Mouse (Mus musculus): Measurements from ENCODE around the gene Grm8. TPM values are rescaled to one million over a fixed set of nuclear protein-coding genes. Genes with fewer than 3 reads are reported as not detected.
A peak's percentile ranks its signal among the peaks of the same experiment; 100 is the strongest.

Grm8 gene
- polyA plus RNA-seq, 1 experiment from 2014 or later = 2.0 TPM

- Histone ChIP-seq H3K4me3 (no peak overlapping the region), H3K27ac (no peak overlapping the region), H3K4me2 (replicated peaks) (no peak overlapping the region), H3K4me1 (no peaks in the 10 kb centered on the region), H3K36me3 (no peaks in the 10 kb centered on the region), H3K27me3 (no peaks in the 10 kb centered on the region), H3K9ac (no peak overlapping the region), H3K9me3 (no peaks in the 10 kb centered on the region)
- ATAC-seq (ENCODE audit: insufficient number of reproducible peaks, insufficient read depth, low FRiP score, low TSS enrichment) = no peak
- whole genome bisulfite sequencing = 71% methylated on average over 1 of the region's 1 CpGs
Observed at GRCm38 (mm10) chr6:28017653-28018052, 117.3 kb downstream of the Grm8 start.

- no peak overlapping the region for H3K9ac ChIP-seq
- H3K4me3 ChIP-seq = no peak overlapping the region
- 83% methylated on average over 3 of the region's 3 CpGs for WGBS
- H3K27me3 ChIP-seq = no peaks in the 10 kb centered on the region
- no peak overlapping the region for H3K4me2 ChIP-seq (replicated peaks)
- no peaks in the 10 kb centered on the region for H3K36me3 ChIP-seq
- H3K9me3 ChIP-seq = no peaks in the 10 kb centered on the region
- ATAC-seq (ENCODE audit: insufficient number of reproducible peaks, insufficient read depth, low FRiP score, low TSS enrichment) = no peak
- no peaks in the 10 kb centered on the region for H3K4me1 ChIP-seq
- no peak overlapping the region for H3K27ac ChIP-seq
Observed at GRCm38 (mm10) chr6:28007001-28007400, 128.0 kb downstream of the Grm8 start.

DNA sequence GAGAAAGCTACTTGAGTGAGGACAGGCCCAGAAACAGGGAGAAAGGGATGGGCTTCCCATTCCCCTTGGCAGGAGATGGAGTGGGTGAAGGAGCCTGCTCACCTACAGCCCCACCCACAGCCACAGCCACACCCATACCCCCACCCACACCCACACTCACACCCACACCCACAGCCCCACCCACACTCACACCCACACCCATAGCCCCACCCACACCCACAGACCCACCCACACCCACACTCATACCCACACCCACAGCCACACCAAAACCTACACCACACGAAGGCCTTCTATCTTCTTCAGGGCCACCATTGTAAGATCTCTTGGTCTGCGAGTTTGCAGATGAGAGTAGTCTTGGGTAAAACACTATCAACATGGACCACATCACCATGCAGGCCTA lies 137.7 kb downstream of the Grm8 start:
- whole genome bisulfite sequencing = 94% methylated on average over 2 of the region's 2 CpGs

GRCm38 (mm10) chr6:27991241-27991640 lies 143.7 kb downstream of the Grm8 start:
- H3K9ac ChIP-seq = no peak overlapping the region
- 61% methylated on average over 4 of the region's 4 CpGs for WGBS
- ATAC-seq (ENCODE audit: insufficient number of reproducible peaks, insufficient read depth, low FRiP score, low TSS enrichment) = no peak
- no peaks in the 10 kb centered on the region for H3K4me1 ChIP-seq
- H3K27me3 ChIP-seq = no peaks in the 10 kb centered on the region
- no peak overlapping the region for H3K4me3 ChIP-seq
- H3K4me2 ChIP-seq (replicated peaks) = no peak overlapping the region
- H3K9me3 ChIP-seq = no peaks in the 10 kb centered on the region
- no peaks in the 10 kb centered on the region for H3K36me3 ChIP-seq
- no peak overlapping the region for H3K27ac ChIP-seq

More for the DNA sequence above, 137.7 kb downstream of the Grm8 start:
- H3K27ac ChIP-seq = no peak overlapping the region
- H3K9me3 ChIP-seq = no peaks in the 10 kb centered on the region
- no peaks in the 10 kb centered on the region for H3K27me3 ChIP-seq
- no peak overlapping the region for H3K4me3 ChIP-seq
- ATAC-seq (ENCODE audit: insufficient number of reproducible peaks, insufficient read depth, low FRiP score, low TSS enrichment) = 0 out of 2 replicates have a peak, but pooled peaks have one; percentile 22
- H3K36me3 ChIP-seq = no peaks in the 10 kb centered on the region
- H3K9ac ChIP-seq = no peak overlapping the region
- H3K4me1 ChIP-seq = no peaks in the 10 kb centered on the region
- H3K4me2 ChIP-seq (replicated peaks) = no peak overlapping the region

GRCm38 (mm10) chr6:27982598-27982997 lies 152.4 kb downstream of the Grm8 start:
- no peak overlapping the region for H3K4me2 ChIP-seq (replicated peaks)
- H3K27me3 ChIP-seq = no peaks in the 10 kb centered on the region
- no peak for ATAC-seq (ENCODE audit: insufficient number of reproducible peaks, insufficient read depth, low FRiP score, low TSS enrichment)
- no peak overlapping the region for H3K27ac ChIP-seq
- H3K9ac ChIP-seq = no peak overlapping the region
- H3K36me3 ChIP-seq = no peaks in the 10 kb centered on the region
- 83% methylated on average over 3 of the region's 3 CpGs for WGBS
- H3K9me3 ChIP-seq = no peaks in the 10 kb centered on the region
- H3K4me3 ChIP-seq = no peak overlapping the region
- no peaks in the 10 kb centered on the region for H3K4me1 ChIP-seq

DNA sequence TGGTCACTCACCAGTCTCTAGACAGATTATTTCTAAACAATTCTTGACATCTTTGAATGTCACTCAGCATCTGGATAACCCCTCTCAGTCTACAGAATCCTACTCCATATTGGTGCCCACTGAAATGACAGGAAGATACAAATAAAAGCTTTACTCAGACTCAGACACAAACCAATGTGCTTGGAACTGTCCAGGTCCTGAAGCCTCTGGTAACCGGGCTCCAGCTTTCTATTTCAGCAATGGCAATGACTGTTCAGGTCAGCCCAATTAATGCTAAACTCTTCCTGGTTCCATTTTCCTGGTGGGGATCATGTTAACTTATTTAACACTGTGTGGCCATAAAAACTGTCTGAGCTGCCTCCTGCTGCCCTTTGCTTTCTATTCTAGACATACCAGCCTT lies 153.0 kb downstream of the Grm8 start:
- no peak for ATAC-seq (ENCODE audit: insufficient number of reproducible peaks, insufficient read depth, low FRiP score, low TSS enrichment)
- H3K4me3 ChIP-seq = no peak overlapping the region
- H3K36me3 ChIP-seq = no peaks in the 10 kb centered on the region
- no peaks in the 10 kb centered on the region for H3K27me3 ChIP-seq
- no peak overlapping the region for H3K27ac ChIP-seq
- no peaks in the 10 kb centered on the region for H3K9me3 ChIP-seq
- no peaks in the 10 kb centered on the region for H3K4me1 ChIP-seq
- no peak overlapping the region for H3K4me2 ChIP-seq (replicated peaks)
- H3K9ac ChIP-seq = no peak overlapping the region
- WGBS = 14% methylated on average over 1 of the region's 1 CpGs

GRCm38 (mm10) chr6:27977361-27977760 lies 157.6 kb downstream of the Grm8 start:
- 90% methylated on average over 5 of the region's 5 CpGs for WGBS
- no peaks in the 10 kb centered on the region for H3K4me1 ChIP-seq
- no peaks in the 10 kb centered on the region for H3K9me3 ChIP-seq
- H3K36me3 ChIP-seq = no peaks in the 10 kb centered on the region
- no peak overlapping the region for H3K4me2 ChIP-seq (replicated peaks)
- no peak overlapping the region for H3K9ac ChIP-seq
- no peak overlapping the region for H3K4me3 ChIP-seq
- no peak overlapping the region for H3K27ac ChIP-seq
- H3K27me3 ChIP-seq = no peaks in the 10 kb centered on the region
- no peak for ATAC-seq (ENCODE audit: insufficient number of reproducible peaks, insufficient read depth, low FRiP score, low TSS enrichment)

DNA sequence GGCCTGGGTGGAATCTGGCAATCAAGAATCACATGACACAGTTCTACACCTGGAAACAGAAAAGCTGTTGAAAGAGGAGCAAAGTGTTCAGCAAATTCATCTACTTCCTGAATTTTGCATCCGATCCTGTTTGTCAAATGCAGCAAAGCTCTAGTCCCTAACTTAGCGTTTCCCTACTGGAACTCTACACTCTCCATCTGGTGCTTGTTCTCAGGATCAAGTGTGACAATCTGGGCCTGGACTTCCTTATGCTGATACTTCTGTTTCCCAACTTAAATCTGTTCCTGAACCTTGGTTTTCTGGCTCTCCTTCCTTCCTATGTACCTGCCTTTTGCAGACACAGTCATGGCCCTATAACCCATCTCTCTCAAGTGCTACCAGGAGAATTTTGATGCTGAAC lies 166.1 kb downstream of the Grm8 start:
- H3K27ac ChIP-seq = no peak overlapping the region
- H3K4me3 ChIP-seq = no peak overlapping the region
- no peaks in the 10 kb centered on the region for H3K4me1 ChIP-seq
- no peaks in the 10 kb centered on the region for H3K27me3 ChIP-seq
- WGBS = 45% methylated on average over 2 of the region's 2 CpGs
- no peaks in the 10 kb centered on the region for H3K9me3 ChIP-seq
- no peak overlapping the region for H3K4me2 ChIP-seq (replicated peaks)
- H3K36me3 ChIP-seq = no peaks in the 10 kb centered on the region
- H3K9ac ChIP-seq = no peak overlapping the region
- no peak for ATAC-seq (ENCODE audit: insufficient number of reproducible peaks, insufficient read depth, low FRiP score, low TSS enrichment)

- no peak overlapping the region for H3K4me3 ChIP-seq
- no peak overlapping the region for H3K9ac ChIP-seq
- no peaks in the 10 kb centered on the region for H3K4me1 ChIP-seq
- no peaks in the 10 kb centered on the region for H3K9me3 ChIP-seq
- H3K27ac ChIP-seq = no peak overlapping the region
- no peaks in the 10 kb centered on the region for H3K36me3 ChIP-seq
- no peak for ATAC-seq (ENCODE audit: insufficient number of reproducible peaks, insufficient read depth, low FRiP score, low TSS enrichment)
- WGBS = 78% methylated on average over 3 of the region's 3 CpGs
- H3K27me3 ChIP-seq = no peaks in the 10 kb centered on the region
- H3K4me2 ChIP-seq (replicated peaks) = no peak overlapping the region
Observed at GRCm38 (mm10) chr6:27967037-27967436, 167.9 kb downstream of the Grm8 start.

GRCm38 (mm10) chr6:27965237-27965636 lies 169.7 kb downstream of the Grm8 start:
- Histone ChIP-seq H3K27ac (no peak overlapping the region), H3K4me1 (no peaks in the 10 kb centered on the region), H3K4me2 (replicated peaks) (no peak overlapping the region), H3K9ac (no peak overlapping the region), H3K27me3 (no peaks in the 10 kb centered on the region), H3K4me3 (no peak overlapping the region), H3K36me3 (no peaks in the 10 kb centered on the region), H3K9me3 (no peaks in the 10 kb centered on the region)
- ATAC-seq (ENCODE audit: insufficient number of reproducible peaks, insufficient read depth, low FRiP score, low TSS enrichment) = no peak
- WGBS = 21% methylated on average over 2 of the region's 2 CpGs

GRCm38 (mm10) chr6:27963887-27964286 lies 171.1 kb downstream of the Grm8 start:
- H3K9ac ChIP-seq = no peak overlapping the region
- no peaks in the 10 kb centered on the region for H3K9me3 ChIP-seq
- H3K4me3 ChIP-seq = no peak overlapping the region
- no peak overlapping the region for H3K27ac ChIP-seq
- 85% methylated on average over 1 of the region's 1 CpGs for WGBS
- H3K4me1 ChIP-seq = no peaks in the 10 kb centered on the region
- no peaks in the 10 kb centered on the region for H3K36me3 ChIP-seq
- no peak for ATAC-seq (ENCODE audit: insufficient number of reproducible peaks, insufficient read depth, low FRiP score, low TSS enrichment)
- H3K27me3 ChIP-seq = no peaks in the 10 kb centered on the region
- no peak overlapping the region for H3K4me2 ChIP-seq (replicated peaks)

DNA sequence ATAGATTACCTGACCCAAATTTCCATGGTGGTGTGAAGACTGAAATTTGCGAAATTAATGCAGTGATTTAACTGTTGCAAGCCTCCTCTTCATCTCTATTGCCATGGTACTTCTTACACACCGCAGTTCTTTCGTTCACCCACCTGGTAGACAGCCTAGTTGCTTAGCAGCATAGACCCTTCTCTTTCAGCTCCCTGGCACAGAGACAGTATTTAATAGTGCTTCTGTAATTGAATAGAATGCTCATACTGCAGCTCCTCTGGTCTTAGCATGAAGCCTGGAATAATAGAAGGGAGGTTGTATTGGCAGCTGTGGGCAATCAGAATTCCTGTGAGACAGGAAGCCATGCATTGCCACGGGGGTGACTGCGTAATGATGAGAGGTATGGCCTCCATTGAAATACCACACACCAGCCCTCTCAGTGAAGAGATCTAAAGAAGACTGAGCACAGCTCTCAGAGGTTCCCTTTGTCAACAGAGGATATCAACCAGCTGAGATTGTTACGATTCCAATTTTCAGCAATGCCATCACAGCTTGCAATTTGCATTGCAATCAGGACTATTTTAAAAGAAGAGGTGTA lies 178.6 kb downstream of the Grm8 start:
- H3K4me1 ChIP-seq = no peaks in the 10 kb centered on the region
- no peak overlapping the region for H3K4me2 ChIP-seq (replicated peaks)
- no peaks in the 10 kb centered on the region for H3K27me3 ChIP-seq
- 62% methylated on average over 6 of the region's 6 CpGs for WGBS
- no peak for ATAC-seq (ENCODE audit: insufficient number of reproducible peaks, insufficient read depth, low FRiP score, low TSS enrichment)
- no peak overlapping the region for H3K27ac ChIP-seq
- no peaks in the 10 kb centered on the region for H3K9me3 ChIP-seq
- no peak overlapping the region for H3K9ac ChIP-seq
- H3K4me3 ChIP-seq = no peak overlapping the region
- H3K36me3 ChIP-seq = no peaks in the 10 kb centered on the region

GRCm38 (mm10) chr6:27951433-27951832 lies 183.5 kb downstream of the Grm8 start:
- no peak overlapping the region for H3K9ac ChIP-seq
- H3K27ac ChIP-seq = no peak overlapping the region
- WGBS = 68% methylated on average over 5 of the region's 5 CpGs
- H3K4me2 ChIP-seq (replicated peaks) = no peak overlapping the region
- no peaks in the 10 kb centered on the region for H3K9me3 ChIP-seq
- H3K36me3 ChIP-seq = no peaks in the 10 kb centered on the region
- no peaks in the 10 kb centered on the region for H3K27me3 ChIP-seq
- ATAC-seq (ENCODE audit: insufficient number of reproducible peaks, insufficient read depth, low FRiP score, low TSS enrichment) = no peak
- no peaks in the 10 kb centered on the region for H3K4me1 ChIP-seq
- no peak overlapping the region for H3K4me3 ChIP-seq
